Mouse (Mus musculus): ENCODE data around the gene Tceal1. TPM values are rescaled to one million over a fixed set of nuclear protein-coding genes. Genes with fewer than 3 reads are reported as not detected.
A peak's percentile ranks its signal among the peaks of the same experiment; 100 is the strongest.
"Not testable (repeated sequence)": the region's sequence is repeated elsewhere in the genome, so short reads cannot be mapped to it uniquely, and the experiment has no call there.

Tceal1 gene
- 22.6 and 27.9 TPM in 2 replicates for polyA plus RNA-seq (2014; fragmentation: Nextera tagmentation; extraction: Ambion mirVana)

DNA sequence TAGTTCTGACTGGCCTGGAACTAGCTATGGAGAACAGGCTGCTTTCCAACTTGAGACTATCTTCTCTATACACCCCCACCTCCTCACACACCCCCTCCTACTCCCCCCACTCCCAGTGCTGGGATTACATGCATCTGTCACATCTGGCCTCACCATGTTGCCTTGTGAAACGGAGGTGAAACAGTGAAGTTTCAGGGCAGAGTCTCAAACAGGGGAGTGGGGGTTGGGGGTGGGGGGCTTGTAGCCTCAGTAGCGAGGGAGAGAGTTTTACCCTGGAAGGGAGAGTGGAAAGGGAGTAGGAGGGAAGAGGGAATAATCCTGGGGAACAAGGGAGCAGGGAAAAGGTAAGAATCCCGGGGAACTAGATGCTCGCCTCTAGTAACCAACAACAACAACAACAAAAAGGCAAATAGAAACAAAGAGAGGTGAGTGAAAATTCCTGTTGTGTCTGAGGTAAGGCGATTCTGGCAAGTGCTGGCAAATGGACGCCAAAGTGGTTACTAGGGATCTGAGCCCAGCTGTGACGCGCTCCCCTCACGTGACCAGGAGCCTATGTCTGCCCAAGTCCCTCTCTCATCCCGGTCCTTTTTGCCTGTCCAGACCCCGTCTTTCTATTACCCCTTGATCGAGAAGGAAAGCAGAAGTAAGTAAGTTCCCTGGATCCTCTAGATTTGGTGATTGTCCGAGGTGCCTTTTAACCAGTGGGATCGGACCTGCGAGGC lies at the start of gene Tceal1:
Gene Tceal1, plus strand, starts transcription at position 537 of the 722 bp plus-strand sequence.
- Histone ChIP-seq H3K9ac (replicated peaks; ENCODE audit: low read depth, low read length) (peak within 1 kb of the TSS; percentile 67), H3K4me3 (ENCODE audit: low read depth, low read length) (peak within 1 kb of the TSS; percentile 41), H3K27me3 (ENCODE audit: control insufficient read depth, insufficient read depth, low read length) (no peaks in the 10 kb centered on the region), H3K4me2 (ENCODE audit: low read depth, low read length) (peak within 1 kb of the TSS; percentile 58), H3K4me1 (ENCODE audit: control insufficient read depth, insufficient read depth, low read length) (no peaks in the 10 kb centered on the region), H3K27ac (ENCODE audit: low read depth, low read length) (peak within 1 kb of the TSS; percentile 90), H3K9me3 (ENCODE audit: control insufficient read depth, low read length) (no peaks in the 10 kb centered on the region), H3K36me3 (ENCODE audit: control insufficient read depth, insufficient read depth, low read length) (no peaks in the 10 kb centered on the region)
- peak; percentile 97 for ATAC-seq (ENCODE audit: low read depth)
- 18% methylated on average over 15 of the region's 15 CpGs for WGBS

DNA sequence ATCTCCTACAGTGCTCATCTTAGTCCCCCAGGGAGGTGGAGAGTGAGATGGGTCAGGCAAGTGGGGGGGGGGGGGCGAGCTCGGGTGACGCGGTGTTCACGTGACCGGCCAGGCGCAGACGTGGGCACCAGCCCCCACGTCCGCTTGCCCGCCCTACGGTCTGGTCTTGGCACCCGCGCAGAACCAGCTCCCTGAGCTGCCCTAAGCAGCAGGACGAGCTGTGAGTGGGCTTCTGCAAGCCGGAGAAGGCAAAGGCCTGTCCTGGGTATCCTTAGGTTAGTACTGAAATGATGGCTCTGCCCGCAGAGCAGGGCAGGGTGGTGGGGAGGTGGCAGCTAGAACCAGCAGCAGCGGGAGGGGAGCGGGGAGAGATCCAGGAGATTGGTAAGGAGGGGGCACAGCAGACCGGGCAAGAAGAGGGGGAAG lies 41.5 kb upstream of the Tceal1 start:
- H3K36me3 ChIP-seq (ENCODE audit: control insufficient read depth, insufficient read depth, low read length), result no peaks in the 10 kb centered on the region
- H3K9ac ChIP-seq (replicated peaks; ENCODE audit: low read depth, low read length), result peak overlapping the region; percentile 63
- H3K4me3 ChIP-seq (ENCODE audit: low read depth, low read length), result peak overlapping the region; percentile 44
- 11% methylated on average over 20 of the region's 20 CpGs for WGBS
- H3K9me3 ChIP-seq (ENCODE audit: control insufficient read depth, low read length), result no peaks in the 10 kb centered on the region
- H3K4me2 ChIP-seq (ENCODE audit: low read depth, low read length), result peak overlapping the region; percentile 51
- H3K27me3 ChIP-seq (ENCODE audit: control insufficient read depth, insufficient read depth, low read length), result no peaks in the 10 kb centered on the region
- H3K4me1 ChIP-seq (ENCODE audit: control insufficient read depth, insufficient read depth, low read length), result no peaks in the 10 kb centered on the region
- H3K27ac ChIP-seq (ENCODE audit: low read depth, low read length), result 0 out of 2 replicates have a peak overlapping the region, but pooled peaks have one; percentile 39
- peak; percentile 91 for ATAC-seq (ENCODE audit: low read depth)

DNA sequence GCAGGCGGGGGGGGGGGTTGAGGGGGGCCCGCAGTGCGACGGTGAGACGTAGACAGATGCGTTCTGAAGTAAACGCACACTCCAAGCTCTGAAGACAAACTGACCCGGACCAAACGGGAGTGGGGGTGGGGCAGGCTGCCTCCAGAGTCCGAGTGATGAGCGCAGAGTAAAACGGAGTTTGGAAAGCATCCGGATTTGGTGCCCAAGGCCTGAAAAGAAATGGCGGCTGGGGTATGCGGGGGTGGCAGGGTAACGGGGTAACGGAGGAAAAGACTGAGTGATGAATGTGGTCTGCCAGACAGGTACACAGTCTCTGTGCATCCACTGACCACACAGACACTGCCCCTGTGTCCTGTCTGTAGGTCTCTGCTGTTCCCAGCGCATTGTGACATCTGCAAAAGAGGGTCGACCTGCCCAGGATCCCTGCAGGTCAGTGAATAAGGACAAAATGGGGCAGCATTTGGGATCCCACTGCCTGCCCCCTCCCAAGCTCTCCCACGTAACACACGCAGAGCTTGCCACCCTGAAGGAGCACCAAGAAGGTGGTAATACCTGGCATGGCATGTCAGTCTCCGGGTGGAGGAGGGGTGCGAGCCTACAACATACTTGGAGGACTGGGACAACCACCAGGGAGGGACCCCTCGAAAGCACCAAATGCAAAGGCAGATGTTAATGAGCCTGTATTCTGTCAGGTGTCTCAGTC lies 40.9 kb upstream of the Tceal1 start:
- peak overlapping the region; percentile 51 for H3K4me2 ChIP-seq (ENCODE audit: low read depth, low read length)
- H3K4me1 ChIP-seq (ENCODE audit: control insufficient read depth, insufficient read depth, low read length); H3K36me3 ChIP-seq (ENCODE audit: control insufficient read depth, insufficient read depth, low read length); H3K9me3 ChIP-seq (ENCODE audit: control insufficient read depth, low read length); H3K27me3 ChIP-seq (ENCODE audit: control insufficient read depth, insufficient read depth, low read length); H3K27ac ChIP-seq (ENCODE audit: low read depth, low read length): not testable (repeated sequence)
- H3K9ac ChIP-seq (replicated peaks; ENCODE audit: low read depth, low read length), result peak overlapping the region; percentile 63
- 27% methylated on average over 22 of the region's 24 CpGs for WGBS
- peak overlapping the region; percentile 44 for H3K4me3 ChIP-seq (ENCODE audit: low read depth, low read length)
- peak; percentile 77 for ATAC-seq (ENCODE audit: low read depth)

DNA sequence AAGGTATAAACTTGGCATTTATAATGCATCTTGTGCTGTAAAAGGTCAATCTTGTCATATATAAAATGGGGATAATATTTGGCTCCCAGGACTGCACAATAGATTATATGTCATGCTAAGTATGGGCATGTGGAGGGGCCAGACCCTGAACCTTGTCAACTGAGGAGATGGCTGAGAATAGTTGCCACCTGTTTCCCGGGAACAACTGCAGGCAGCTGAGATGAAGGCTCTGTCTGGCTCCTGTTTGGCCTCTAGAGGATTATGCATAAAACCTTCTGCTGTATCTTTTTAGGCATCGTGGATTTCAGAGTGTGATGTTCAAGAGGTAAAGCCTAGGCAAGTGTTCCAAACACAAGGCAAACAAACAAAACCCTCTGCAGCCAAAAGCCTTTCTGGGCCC lies 39.0 kb upstream of the Tceal1 start:
- WGBS, result 68% methylated on average over 2 of the region's 2 CpGs
- Histone ChIP-seq H3K4me3 (ENCODE audit: low read depth, low read length) (no peak overlapping the region), H3K9ac (replicated peaks; ENCODE audit: low read depth, low read length) (no peak overlapping the region), H3K27ac (ENCODE audit: low read depth, low read length) (no peak overlapping the region), H3K4me2 (ENCODE audit: low read depth, low read length) (no peak overlapping the region), H3K36me3 (ENCODE audit: control insufficient read depth, insufficient read depth, low read length) (no peaks in the 10 kb centered on the region), H3K27me3 (ENCODE audit: control insufficient read depth, insufficient read depth, low read length) (no peaks in the 10 kb centered on the region), H3K9me3 (ENCODE audit: control insufficient read depth, low read length) (no peaks in the 10 kb centered on the region), H3K4me1 (ENCODE audit: control insufficient read depth, insufficient read depth, low read length) (no peaks in the 10 kb centered on the region)
- no peak for ATAC-seq (ENCODE audit: low read depth)

DNA sequence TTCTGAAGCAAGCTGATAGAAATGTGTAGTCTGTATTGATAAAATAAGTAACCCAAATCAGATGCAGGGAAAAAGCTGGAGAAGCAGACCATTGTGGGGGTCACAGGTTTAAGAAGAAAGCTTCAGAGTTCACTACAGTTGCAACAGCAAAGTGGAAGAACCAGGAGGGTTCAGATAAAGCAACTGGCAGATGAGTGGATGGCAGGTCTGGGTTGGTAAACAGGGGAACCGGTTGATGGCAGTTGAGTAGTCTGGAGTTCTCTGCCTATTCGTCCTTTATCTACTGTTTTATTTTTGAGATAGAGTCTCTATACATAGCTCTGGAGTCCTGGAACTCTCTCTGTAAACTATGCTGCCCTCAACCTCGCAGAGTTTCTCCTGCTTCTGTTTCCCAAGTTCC lies 26.8 kb upstream of the Tceal1 start:
- no peaks in the 10 kb centered on the region for H3K4me1 ChIP-seq (ENCODE audit: control insufficient read depth, insufficient read depth, low read length)
- no peak for ATAC-seq (ENCODE audit: low read depth)
- H3K4me2 ChIP-seq (ENCODE audit: low read depth, low read length), result no peak overlapping the region
- H3K27ac ChIP-seq (ENCODE audit: low read depth, low read length), result no peak overlapping the region
- no peaks in the 10 kb centered on the region for H3K27me3 ChIP-seq (ENCODE audit: control insufficient read depth, insufficient read depth, low read length)
- no peak overlapping the region for H3K4me3 ChIP-seq (ENCODE audit: low read depth, low read length)
- H3K9ac ChIP-seq (replicated peaks; ENCODE audit: low read depth, low read length), result no peak overlapping the region
- H3K9me3 ChIP-seq (ENCODE audit: control insufficient read depth, low read length), result no peaks in the 10 kb centered on the region
- no peaks in the 10 kb centered on the region for H3K36me3 ChIP-seq (ENCODE audit: control insufficient read depth, insufficient read depth, low read length)
- 76% methylated on average over 3 of the region's 3 CpGs for WGBS

DNA sequence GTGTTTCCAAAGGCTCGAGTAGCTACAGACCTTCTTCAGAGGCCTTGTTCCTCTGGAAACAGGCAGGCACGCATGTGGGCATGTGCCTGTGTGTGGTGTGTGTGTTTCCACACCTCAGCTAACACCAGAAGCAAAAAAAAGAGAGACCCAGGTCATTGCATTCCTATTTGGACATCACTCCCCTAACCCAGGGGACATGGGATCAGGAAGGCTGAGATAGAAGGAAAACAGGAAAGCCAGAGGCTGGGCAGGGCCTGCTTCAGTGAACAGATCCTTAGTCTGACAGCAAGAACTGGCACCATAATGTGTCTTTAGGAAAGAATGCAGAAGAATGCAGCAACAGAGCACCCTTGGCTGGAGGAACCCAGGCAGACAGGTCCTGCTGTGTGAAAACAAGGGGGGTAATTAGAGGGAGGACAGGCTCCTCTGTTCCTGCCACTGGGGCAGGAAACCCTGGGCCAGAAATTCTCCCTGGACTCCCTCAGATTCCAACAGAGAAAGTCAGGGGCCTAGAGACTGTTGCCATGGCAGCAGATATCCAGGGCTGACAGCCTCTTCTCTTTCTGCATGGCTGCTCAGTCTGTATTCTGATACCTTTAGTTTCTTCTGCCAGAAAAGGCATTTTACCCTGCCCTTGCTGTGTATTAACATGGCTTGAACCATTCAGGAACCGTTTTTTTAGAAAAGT lies 16.0 kb upstream of the Tceal1 start:
- H3K4me3 ChIP-seq (ENCODE audit: low read depth, low read length); H3K27ac ChIP-seq (ENCODE audit: low read depth, low read length); H3K4me2 ChIP-seq (ENCODE audit: low read depth, low read length); H3K27me3 ChIP-seq (ENCODE audit: control insufficient read depth, insufficient read depth, low read length); H3K4me1 ChIP-seq (ENCODE audit: control insufficient read depth, insufficient read depth, low read length); H3K36me3 ChIP-seq (ENCODE audit: control insufficient read depth, insufficient read depth, low read length); H3K9ac ChIP-seq (replicated peaks; ENCODE audit: low read depth, low read length); H3K9me3 ChIP-seq (ENCODE audit: control insufficient read depth, low read length): not testable (repeated sequence)
- WGBS, result 47% methylated on average over 2 of the region's 3 CpGs
- peak; percentile 85 for ATAC-seq (ENCODE audit: low read depth)

DNA sequence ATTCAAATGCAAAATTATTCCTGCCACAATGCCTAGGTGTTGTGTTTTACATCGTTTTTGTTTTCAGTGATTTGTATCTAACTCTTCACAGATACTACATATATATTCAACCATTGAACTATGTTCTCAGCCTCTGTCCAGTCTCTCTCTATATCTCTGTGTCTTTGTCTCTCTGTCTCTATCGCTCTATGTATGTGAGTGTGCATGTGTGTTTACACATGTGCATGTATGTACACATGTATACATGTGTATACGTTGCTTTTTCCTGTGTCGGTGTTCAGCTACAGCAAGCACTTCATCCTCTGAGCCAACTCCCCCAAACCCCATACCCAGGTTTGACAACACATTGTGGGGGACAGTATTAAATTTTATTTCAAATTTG lies 15.5 kb upstream of the Tceal1 start:
- Histone ChIP-seq H3K4me3 (ENCODE audit: low read depth, low read length) (no peak overlapping the region), H3K9ac (replicated peaks; ENCODE audit: low read depth, low read length) (no peak overlapping the region), H3K9me3 (ENCODE audit: control insufficient read depth, low read length) (no peaks in the 10 kb centered on the region), H3K4me2 (ENCODE audit: low read depth, low read length) (no peak overlapping the region), H3K36me3 (ENCODE audit: control insufficient read depth, insufficient read depth, low read length) (no peaks in the 10 kb centered on the region), H3K27ac (ENCODE audit: low read depth, low read length) (no peak overlapping the region), H3K27me3 (ENCODE audit: control insufficient read depth, insufficient read depth, low read length) (no peaks in the 10 kb centered on the region), H3K4me1 (ENCODE audit: control insufficient read depth, insufficient read depth, low read length) (no peaks in the 10 kb centered on the region)
- ATAC-seq (ENCODE audit: low read depth), result peak; percentile 9; the same call in 1 of the 2 replicates
- 68% methylated on average over 4 of the region's 4 CpGs for WGBS

DNA sequence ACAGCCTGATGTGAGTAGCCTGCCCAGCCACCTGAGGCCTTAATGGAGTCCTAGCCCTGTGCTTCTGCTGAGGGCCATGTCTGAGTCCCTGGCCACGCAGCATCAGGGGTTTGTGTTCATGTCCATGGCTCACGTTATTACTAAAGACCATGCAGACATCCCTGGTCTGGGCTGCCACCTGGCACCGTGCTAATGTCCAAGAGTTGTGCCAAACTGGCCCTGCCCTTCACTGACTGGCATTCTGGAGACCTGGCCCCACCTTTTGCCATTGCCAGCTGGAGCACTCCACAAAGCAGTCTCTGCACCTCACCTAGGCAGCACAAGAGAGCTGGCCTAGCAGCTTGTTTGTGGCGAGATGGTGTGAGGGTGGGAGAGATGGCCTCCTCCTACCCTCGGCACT lies 14.6 kb upstream of the Tceal1 start:
- Histone ChIP-seq H3K4me3 (ENCODE audit: low read depth, low read length) (no peak overlapping the region), H3K36me3 (ENCODE audit: control insufficient read depth, insufficient read depth, low read length) (no peaks in the 10 kb centered on the region), H3K27me3 (ENCODE audit: control insufficient read depth, insufficient read depth, low read length) (no peaks in the 10 kb centered on the region), H3K27ac (ENCODE audit: low read depth, low read length) (no peak overlapping the region), H3K9me3 (ENCODE audit: control insufficient read depth, low read length) (no peaks in the 10 kb centered on the region), H3K4me2 (ENCODE audit: low read depth, low read length) (no peak overlapping the region), H3K9ac (replicated peaks; ENCODE audit: low read depth, low read length) (no peak overlapping the region), H3K4me1 (ENCODE audit: control insufficient read depth, insufficient read depth, low read length) (no peaks in the 10 kb centered on the region)
- no peak for ATAC-seq (ENCODE audit: low read depth)
- WGBS, result 88% methylated on average over 5 of the region's 5 CpGs
